Mouse (Mus musculus) embryo, embryonic 10.5 days (tissue): ENCODE measurements around the gene Gpr182.
"Not testable (repeated sequence)": the region's sequence is repeated elsewhere in the genome, so short reads cannot be mapped to it uniquely, and the experiment has no call there.

ENCODE experiments used
- DNase-seq: peaks from one replicate; pipeline ENCODE4 v3.0.0-alpha.2; 2015; ENCODE audit warnings: low spot score

Gene Gpr182

DNA sequence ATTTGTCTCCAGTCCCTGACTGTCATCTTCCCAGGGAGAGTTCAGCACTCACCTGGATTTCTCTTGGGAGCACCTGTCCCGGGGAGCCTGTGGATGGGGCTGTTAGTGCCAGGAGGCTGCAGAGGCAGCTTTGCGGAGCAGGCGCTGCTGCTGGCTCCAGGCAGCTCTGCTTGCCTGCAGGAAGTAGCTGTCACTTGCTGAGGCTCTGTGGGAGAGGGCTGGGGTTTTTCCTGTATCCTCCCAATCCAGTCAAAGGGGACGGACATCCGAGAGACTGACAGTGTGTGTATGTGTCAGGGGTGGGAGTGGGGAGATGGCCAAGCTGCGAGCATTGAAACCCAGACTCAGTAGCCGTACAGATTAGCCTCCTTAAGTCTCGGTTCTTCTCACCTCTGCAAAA is at the start of gene Gpr182:
TSS of gene Gpr182 (minus strand) at position 185 of the 400 bp plus-strand sequence.
- no peak for DNase-seq

DNA sequence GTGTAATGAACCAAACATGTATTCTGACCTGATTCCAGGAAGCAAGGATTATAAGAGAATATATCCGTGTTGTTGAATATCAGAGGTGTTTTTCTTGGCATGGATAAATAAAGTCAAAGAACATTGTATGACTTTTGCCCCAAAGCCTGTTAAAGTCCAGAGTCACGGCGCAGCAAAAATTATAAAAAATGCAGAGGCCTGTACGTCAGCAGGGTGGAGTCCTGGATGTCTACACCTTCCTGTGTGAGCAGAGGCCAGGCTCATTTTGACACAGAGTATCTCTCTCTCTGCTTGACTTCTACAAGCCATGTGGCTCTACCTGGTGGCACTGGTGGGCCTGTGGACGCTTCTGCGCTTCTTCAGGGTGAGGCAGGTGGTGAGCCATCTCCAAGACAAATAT is 49.4 kb upstream of the Gpr182 start, which contains the start of gene Rdh16:
TSS of gene Rdh16 (plus strand) at position 262 of the 400 bp plus-strand sequence.
- DNase-seq, result no peak

DNA sequence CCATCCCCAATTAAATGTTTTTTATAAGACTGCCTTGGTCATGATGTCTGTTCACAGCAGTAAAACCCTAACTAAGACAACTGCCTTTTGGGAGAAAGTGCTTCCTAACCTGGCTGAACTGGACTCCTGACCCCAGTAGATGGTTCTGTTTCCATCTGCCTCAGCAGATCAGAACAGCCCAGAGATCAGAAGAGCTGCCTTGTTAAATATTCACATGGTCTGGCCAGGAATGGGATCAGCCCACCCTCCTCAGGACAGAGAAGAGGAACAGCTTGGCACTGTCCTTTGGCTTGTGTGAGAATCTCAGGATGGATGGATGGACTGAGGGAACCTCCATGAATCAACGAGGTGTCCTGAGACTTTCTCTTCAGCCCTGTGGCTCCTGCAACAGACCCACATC is 47.8 kb upstream of the Gpr182 start:
- no peak for DNase-seq

DNA sequence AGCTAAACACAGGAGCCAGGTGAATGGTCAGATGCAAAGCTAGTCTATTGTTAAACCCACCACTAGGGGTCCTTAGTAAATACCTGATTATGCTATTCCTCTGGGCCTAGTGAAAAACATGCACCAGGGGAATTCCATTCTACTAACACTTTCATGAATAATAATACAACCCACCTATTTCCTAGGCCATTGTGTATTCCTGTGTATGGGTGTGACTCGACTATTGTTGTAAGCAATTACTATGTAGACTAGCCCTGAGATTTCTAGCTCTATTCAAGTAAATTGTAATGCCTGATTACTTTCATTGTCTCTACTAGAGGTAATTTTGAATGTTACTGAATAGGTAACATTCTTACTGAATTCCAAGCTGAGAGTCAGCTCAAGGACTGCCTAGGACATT is 33.9 kb upstream of the Gpr182 start:
- not testable (repeated sequence) for DNase-seq

DNA sequence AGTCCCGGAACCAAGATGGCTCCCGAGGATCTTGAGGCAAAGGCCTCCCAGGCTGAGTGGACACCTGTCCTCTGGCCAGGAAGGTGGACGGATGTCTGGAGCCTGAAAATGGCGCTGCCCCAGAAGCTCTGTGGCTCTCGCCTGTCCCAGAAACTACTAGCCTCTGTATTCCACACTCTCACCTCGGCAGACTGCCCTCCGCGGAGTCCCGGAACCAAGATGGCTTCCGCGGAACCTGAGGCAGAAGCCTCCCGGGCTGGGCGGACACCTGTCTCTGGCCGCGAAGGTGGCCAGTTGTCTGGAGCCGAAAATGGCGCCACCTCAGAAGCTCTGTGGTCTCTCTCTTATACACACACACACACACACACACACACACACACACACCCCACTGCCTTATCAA is 30.8 kb upstream of the Gpr182 start:
- not testable (repeated sequence) for DNase-seq

DNA sequence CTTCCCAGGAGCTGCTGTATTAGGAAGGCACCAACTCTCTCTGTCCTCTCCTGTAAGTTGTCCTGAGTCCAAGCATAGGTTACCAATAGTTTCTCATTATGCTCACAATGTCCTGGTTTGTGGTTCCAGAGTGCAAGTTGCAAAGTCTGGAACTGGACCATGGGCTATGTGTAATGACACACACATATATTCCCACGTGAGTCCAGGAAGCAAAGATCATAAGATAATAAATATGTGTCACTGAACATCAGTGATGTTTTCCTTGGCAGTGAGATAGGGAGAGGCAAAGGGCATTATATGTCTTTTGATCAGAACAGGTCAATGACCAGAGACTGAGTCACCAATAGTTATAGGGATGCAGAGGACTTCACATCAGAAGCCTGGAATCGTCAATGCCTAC is 24.5 kb upstream of the Gpr182 start, which contains the start of gene Rdh9:
TSS of gene Rdh9 (plus strand) at position 376 of the 400 bp plus-strand sequence.
- no peak for DNase-seq

DNA sequence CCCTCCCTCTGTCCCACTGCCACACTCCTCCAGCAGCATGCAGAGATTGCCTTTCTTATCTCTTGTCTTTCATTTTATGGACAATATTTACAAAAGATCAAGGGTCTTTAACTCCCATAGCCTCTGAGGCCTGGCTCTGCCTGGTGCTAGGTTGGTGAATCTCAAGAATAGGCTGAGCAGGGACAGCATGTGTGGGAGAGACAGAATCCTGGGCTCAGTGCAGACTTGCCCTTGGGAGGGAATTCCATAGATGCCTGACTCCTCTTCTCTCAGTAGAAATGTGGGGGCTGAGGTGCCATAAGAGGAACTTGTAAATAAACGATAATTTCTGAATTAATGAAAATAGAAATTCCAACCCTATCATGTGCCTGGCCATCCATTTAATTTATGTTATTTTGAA is 15.0 kb upstream of the Gpr182 start:
- DNase-seq, result no peak

DNA sequence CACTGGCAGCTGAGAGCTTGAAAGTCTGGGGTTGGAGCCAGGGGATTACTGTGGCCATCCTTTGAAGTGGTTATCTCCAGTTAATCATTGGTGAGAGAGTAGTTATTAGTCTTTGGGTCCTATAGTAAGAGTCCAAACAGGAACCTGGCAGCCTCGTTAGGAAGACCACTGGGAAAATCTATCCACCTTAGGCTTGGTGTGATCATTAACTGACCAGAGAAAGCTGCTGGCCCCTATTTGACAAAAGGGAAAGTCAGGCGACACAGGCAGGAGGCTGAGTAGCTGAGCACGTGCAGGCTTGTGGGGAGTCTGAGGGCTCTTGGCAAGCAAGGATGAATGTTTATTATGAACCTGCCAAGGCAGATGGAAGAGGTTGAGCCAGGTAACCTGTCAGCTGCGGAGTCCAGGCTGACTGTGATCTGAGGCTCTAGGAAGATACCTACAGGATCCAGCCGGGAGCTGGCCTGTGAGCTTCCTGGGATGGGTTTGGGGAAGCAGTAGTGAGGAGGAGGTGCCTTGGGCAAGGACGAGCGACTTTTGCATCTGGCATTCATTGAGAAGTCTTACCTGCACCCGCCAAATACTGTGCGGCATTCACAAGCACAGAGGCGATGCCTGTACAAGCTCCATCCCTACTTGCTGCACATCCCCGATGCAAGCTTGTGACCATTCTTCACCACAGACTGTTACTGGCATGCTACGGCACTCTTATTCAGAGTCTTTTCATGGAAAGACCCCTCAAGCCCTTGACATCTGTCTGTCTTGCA is 12.6 kb upstream of the Gpr182 start:
- no peak for DNase-seq

DNA sequence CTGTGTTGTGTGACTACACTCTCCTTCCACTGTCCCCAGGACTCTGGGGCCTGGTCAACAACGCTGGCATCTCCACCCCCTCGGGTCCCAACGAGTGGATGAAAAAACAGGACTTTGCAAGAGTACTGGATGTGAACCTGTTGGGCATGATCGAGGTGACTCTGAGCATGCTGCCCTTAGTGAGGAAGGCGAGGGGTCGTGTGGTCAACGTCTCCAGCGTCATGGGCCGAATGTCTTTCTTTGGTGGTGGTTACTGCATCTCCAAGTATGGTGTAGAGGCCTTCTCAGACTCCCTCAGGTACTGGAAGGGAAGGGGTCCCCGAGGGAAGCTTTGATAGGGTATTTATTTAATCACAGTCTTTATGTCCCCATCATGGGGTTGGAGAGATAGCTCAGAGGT is 11.4 kb upstream of the Gpr182 start:
- DNase-seq, result not testable (repeated sequence)

DNA sequence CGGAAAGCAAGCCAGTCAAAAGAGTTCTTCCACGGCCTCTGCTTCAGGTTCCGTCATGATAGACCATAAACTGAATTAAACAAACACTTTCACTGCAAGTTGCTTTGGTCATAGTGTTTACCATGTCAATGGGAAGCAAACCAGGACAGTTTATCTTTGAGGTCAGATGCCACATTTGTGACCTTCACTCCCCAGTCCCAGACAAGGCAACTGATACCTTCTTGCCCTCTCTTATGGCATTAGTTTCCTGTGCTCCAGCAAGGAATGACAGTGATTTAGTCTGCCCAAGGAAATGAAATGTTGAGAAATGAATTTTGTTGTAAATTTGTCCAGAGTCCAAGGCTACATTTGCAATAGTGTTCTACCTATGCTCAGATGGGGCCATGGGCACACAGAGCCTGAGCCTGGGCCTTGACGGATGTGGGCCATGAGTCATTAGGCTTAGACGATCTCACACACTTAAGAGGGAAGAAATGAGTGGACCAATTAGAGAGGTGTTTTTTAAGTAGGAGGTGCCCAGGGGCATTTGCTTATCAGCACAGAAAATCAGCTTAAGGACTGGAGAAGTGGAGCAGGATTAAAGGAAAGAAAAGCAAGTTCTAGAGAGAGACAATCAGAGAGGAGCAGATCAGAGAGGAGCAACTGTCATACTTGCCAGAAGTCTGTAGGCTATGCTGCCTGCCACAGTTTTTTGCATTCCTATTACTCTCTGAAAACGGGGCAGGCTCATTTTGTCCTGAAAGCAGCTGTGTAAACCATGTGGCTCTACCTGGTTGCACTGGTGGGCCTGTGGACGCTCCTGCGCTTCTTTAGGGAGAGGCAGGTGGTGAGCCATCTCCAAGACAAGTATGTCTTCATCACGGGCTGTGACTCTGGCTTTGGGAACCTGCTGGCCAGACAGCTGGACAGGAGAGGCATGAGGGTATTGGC is 7.9 kb upstream of the Gpr182 start, which contains the start of the genes Rdh1 and Rdh16f1:
TSS of gene Rdh1 (plus strand) at position 541 of the 930 bp plus-strand sequence.
TSS of gene Rdh16f1 (plus strand) at position 607 of the 930 bp plus-strand sequence.
- DNase-seq, result no peak

DNA sequence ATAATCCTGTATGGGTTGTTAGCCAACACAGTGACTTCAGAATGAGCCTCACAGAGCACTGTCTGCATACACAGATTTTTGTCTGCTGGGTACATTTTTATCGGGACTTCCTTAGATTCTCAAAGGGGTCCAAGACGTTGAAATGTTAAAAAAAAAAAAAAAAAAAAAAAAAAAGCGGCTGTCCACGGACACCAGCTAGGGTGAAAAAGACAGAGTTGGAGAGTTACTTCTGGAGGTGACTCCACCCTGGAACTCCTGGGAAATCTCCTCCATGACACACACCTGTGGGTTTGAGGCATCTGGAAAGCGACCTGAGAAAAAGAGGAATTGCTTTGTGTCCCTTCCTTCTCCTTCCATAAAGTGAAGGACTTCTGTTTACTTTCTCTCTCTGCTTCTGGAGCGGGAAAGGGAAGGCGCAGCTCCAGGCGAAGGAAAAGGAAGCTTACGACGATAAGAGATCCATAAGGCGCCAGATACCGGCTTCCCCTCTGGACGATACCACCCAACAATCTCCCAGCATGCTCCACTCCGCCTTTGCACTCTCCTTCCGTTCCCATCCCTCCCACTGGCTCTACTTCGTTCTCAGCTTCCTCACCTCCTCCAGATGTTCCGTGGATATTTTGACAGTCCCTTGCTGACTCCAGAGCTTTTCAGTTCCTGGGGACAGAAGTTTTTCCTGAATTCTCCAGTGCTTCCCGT is 4.4 kb upstream of the Gpr182 start:
- no peak for DNase-seq

DNA sequence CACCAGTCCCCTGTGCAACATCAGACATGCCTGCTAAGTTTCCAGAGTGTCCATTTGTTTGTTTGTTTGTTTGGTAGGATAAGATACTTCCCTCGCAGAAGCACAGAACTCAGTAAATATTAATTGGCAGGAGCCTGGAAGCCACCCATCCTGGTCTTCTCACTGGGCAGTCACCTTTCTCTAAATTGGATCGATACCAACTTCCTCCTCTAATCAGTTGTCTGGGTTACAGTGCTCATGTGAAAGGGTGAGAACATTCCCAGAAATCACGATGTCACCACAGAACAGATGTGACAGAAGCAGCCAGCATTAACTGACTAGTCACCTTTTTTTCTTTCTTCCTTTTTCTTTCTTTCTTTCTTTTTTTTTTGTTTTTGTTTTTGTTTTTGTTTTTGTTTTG is 3.7 kb upstream of the Gpr182 start:
- no peak for DNase-seq

DNA sequence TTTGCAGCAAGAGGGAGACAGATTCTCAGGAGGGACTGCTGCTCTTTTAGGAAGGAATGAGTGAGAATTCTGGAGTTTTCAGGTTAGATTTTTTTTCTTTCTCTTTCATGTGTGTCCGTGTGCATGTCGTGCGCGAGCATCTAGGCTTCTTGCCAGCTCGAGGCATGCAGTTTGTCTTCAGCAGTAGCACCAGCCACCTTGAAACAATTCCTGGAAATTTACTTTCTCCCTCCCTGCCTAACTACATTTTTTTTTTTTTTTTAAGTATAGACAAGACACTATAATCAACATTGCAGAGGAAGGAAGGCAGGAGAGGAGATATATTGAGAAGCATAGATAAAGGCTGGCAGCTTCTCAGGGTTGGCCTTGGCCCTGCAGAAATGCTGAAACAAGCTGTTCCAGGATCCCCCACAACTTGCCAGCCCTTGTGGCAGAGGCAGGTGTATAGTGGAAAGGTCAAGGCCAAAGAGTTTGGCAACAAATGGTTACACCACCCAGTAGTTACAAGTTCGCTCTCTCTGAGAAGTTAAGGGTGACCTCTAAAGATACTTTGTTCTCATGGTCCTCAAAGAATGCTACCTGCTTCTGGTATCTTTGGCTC is 3.1 kb upstream of the Gpr182 start:
- no peak for DNase-seq

DNA sequence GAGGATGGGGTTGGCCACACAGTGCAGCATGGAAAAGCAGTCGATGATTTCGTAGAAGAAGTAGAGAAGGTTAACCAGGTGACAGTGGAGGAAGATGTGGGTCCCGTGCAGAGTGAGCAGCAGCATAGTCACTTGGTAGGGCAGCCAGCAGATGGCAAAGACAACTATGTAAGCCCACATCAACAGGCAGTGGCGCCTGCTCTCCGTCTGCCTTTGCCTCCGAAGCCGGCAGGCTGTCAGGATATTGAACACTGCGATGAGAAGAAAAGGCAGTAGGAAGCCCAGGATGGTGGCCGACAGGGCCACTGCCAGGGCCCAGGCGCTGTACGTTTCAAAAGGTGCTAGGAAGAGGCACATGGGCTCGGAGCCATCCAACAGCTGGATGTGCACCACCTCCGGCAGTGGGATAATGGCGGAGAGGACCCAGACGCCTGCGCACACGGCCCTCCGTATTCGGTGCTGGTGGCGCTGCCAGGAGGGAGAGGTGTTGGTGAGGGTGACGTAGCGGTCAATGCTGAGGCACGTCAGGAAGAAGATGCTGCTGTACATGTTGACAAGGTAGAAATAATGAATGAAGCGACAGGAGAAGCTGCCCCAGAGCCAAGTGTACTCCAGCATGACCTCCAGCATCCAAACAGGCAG is 1.3 kb downstream of the Gpr182 start:
- DNase-seq, result no peak

DNA sequence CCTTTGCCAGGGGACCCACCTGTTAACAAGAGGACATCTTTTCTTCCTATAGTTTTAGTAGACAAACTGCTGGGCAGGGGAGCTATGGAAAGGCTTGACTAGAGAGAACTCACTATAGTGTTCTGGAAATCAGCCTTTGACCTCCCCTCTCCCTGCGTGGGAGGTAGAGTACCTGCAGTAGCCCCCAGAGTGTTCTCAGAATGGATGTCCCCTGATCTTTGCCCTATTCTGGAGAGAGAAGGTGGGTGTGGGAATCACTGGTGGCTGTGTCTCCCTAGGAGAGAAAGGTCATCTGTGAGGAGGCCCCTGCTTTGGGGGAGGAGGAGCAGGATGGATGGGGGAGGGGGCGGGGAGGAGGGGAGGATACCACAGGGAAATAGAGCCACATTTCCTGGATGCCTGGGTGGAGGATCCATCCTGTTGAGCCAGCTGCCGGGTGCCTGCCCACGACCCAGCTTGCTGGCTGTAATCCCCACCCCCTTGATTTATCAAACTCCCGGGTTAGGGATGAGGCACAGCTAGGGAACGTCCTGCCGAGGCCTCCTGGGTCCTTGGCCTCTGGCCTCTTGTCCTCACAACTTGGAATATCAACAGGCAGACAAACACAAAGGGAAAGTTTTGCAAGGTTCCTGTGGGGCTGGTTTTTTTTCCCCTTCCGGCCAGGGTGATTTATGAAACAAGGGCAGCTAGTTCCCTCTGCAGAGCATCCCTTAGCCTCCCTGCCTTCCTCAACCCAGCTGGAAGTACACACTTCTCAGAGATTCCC is 2.5 kb downstream of the Gpr182 start:
- peak; percentile 33 for DNase-seq

DNA sequence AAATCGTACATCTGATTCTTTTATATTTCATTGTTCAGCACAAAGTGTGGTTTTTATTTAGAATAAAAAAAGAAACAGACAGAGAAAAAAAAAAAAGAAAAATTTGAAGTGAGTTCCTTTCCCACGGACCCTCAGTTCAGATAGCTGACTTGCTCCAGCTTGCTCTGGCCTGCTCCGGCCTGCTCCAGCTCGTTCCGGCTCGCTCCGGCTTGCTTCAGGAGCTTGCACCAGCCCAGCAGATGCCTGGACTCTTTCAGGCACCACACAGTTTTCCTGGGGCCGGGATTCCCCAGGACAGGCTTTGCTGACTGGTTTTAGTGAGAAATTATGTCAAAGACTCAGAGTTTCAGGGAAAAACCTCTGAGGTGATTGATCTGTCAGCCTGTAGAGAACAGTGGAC is 4.3 kb downstream of the Gpr182 start:
- no peak for DNase-seq

DNA sequence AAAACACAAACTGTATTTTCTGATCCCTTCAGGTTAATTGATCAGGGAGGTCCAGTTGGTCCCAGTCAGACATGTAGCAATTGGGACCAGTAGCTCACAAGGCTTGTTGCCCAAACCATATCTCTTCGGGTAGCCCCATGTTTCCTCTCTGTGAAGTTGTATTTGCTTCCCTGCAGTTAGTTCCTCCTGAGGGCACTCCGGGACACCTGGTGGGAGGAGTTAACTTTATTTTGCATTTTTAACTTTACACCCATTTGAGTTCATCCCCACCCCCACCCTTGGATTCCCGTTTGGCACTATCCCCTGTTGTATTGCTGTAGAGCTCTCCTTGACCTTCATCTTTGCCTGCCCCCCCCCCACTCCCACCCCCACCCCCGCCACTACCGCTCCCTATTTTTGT is 5.6 kb downstream of the Gpr182 start:
- no peak for DNase-seq

DNA sequence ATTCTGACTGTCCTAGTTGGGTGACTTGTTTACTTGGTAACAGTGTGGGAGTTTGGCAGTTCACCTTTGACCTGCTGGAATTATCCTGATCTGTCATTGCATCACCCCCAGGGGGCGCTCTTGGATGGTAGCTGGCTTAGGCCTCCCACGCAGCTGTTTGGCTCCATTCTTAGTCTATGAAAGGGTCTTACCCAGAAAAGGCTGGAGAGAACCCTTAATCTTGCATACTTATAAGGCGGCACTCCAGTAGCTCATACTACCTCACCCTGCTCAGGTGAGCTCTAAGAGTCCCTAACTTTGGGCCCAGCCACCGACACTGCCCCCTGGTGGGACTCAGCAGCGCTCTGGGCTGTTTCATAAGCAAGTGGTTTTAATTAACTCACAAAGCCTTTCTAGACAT is 6.9 kb downstream of the Gpr182 start:
- DNase-seq, result peak; percentile 65

DNA sequence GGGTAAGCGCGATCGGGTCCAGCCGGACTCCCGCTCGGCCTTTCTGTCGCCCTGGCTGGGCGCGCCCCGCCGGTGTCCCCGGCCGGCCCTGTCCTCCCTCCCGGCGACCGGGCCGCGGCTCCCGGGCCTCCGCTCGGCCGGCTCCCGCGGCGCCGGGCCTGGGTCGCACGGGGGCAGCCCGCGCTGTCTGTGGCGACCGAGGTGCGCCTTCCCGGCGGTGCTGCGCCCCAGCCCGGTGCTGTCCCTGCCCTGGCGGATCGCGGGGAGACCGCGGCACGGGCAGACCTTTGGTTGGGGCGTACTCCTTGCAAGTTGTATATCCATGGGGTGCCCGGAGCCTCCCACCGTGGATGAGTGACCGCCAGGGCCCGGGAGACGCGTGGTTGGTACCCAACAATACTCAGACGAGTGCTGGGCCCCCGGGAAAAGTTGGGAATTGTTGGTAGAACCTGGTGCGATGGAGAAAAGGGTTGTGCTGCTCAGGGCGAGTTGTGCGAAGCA is 11.8 kb downstream of the Gpr182 start:
- peak; percentile 48 for DNase-seq

DNA sequence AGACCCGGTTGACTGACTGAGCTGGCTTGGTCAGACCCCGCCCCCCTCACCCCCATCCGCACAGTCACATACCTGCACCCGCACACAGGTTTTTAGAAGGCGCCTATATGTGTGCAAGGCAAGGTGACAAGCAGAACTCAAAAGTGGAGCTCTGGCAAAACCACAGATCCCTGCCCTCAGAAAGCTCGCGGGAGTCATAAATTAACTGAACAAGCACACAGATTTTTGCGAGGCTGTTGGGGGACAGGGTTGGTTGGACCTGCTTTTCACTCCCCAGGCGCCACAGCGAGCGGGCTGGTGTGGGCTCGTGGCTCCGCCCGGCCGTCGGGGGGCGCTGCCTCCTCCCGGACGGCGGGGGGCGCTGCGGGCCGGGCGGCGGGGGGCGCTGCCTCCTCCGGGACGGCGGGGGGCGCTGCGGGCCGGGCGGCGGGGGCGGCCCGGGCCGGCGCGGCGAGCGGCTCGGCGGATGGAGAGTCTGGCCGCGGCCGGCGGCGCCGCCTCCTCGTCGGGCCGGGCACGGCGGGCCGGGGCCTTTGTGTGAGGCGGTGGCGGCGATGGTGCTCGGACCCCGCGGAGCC is 12.4 kb downstream of the Gpr182 start, which contains the start of gene Zbtb39:
TSS of gene Zbtb39 (plus strand) at position 456 of the 578 bp plus-strand sequence.
- peak; percentile 82 for DNase-seq
